Mouse (Mus musculus): ENCODE results near the gene Krt18. TPM values are rescaled to one million over a fixed set of nuclear protein-coding genes. Genes with fewer than 3 reads are reported as not detected.

Krt18 gene
- polyA plus RNA-seq, 1 experiment from 2014 or later, result 210 TPM

GRCm38 (mm10) chr15:102005290-102005689, 22.7 kb upstream of the Krt18 start:
- Histone ChIP-seq H3K9ac (ENCODE audit: low read length) (no peak overlapping the region), H3K27ac (ENCODE audit: low read depth) (no peak overlapping the region), H3K9me3 (ENCODE audit: control insufficient read depth, low read length) (no peaks in the 10 kb centered on the region), H3K4me2 (ENCODE audit: low read length) (no peak overlapping the region), H3K27me3 (replicated peaks; ENCODE audit: control insufficient read depth, insufficient read depth, low read length) (peaks cover 7% of the 10 kb centered on the region; the same call in 1 of the 2 replicates), H3K4me1 (replicated peaks; ENCODE audit: control insufficient read depth, insufficient read depth, low read length) (peaks cover 22% of the 10 kb centered on the region), H3K4me3 (ENCODE audit: low read depth, low read length) (no peak overlapping the region), H3K36me3 (ENCODE audit: control insufficient read depth, insufficient read depth, low read length) (no peaks in the 10 kb centered on the region)
- DNase-seq (ENCODE audit: low spot score), result no peak
- no peak for ATAC-seq (replicated peaks; ENCODE audit: low FRiP score, low TSS enrichment, low read depth)
- WGBS, result 60% methylated on average over 4 of the region's 4 CpGs

- Histone ChIP-seq H3K9me3 (ENCODE audit: control insufficient read depth, low read length) (no peaks in the 10 kb centered on the region), H3K27me3 (replicated peaks; ENCODE audit: control insufficient read depth, insufficient read depth, low read length) (peaks cover 7% of the 10 kb centered on the region; the same call in 1 of the 2 replicates), H3K27ac (ENCODE audit: low read depth) (peak overlapping the region; percentile 4; the same call in 1 of the 2 replicates), H3K9ac (ENCODE audit: low read length) (no peak overlapping the region), H3K4me2 (ENCODE audit: low read length) (no peak overlapping the region; the same call in 1 of the 2 replicates), H3K36me3 (ENCODE audit: control insufficient read depth, insufficient read depth, low read length) (no peaks in the 10 kb centered on the region), H3K4me1 (replicated peaks; ENCODE audit: control insufficient read depth, insufficient read depth, low read length) (peaks cover 27% of the 10 kb centered on the region), H3K4me3 (ENCODE audit: low read depth, low read length) (no peak overlapping the region)
- ATAC-seq (replicated peaks; ENCODE audit: low FRiP score, low TSS enrichment, low read depth), result 0 out of 2 replicates have a peak, but pooled peaks have one; percentile 3
- 27% methylated on average over 11 of the region's 11 CpGs for WGBS
- peak; percentile 60 for DNase-seq (ENCODE audit: low spot score)
Observed at GRCm38 (mm10) chr15:102006317-102006716, 21.7 kb upstream of the Krt18 start.

- H3K4me3 ChIP-seq (ENCODE audit: low read depth, low read length), result no peak overlapping the region
- 52% methylated on average over 12 of the region's 12 CpGs for WGBS
- H3K27ac ChIP-seq (ENCODE audit: low read depth), result no peak overlapping the region
- no peaks in the 10 kb centered on the region for H3K9me3 ChIP-seq (ENCODE audit: control insufficient read depth, low read length)
- peaks cover 27% of the 10 kb centered on the region for H3K4me1 ChIP-seq (replicated peaks; ENCODE audit: control insufficient read depth, insufficient read depth, low read length)
- peaks cover 7% of the 10 kb centered on the region; the same call in 1 of the 2 replicates for H3K27me3 ChIP-seq (replicated peaks; ENCODE audit: control insufficient read depth, insufficient read depth, low read length)
- H3K9ac ChIP-seq (ENCODE audit: low read length), result no peak overlapping the region
- H3K4me2 ChIP-seq (ENCODE audit: low read length), result no peak overlapping the region
- H3K36me3 ChIP-seq (ENCODE audit: control insufficient read depth, insufficient read depth, low read length), result no peaks in the 10 kb centered on the region
- no peak for ATAC-seq (replicated peaks; ENCODE audit: low FRiP score, low TSS enrichment, low read depth)
- DNase-seq (ENCODE audit: low spot score), result no peak
Observed at GRCm38 (mm10) chr15:102007097-102008069, 20.6 kb upstream of the Krt18 start.

- Histone ChIP-seq H3K27ac (ENCODE audit: low read depth) (no peak overlapping the region), H3K4me2 (ENCODE audit: low read length) (no peak overlapping the region), H3K4me3 (ENCODE audit: low read depth, low read length) (no peak overlapping the region), H3K4me1 (replicated peaks; ENCODE audit: control insufficient read depth, insufficient read depth, low read length) (peaks cover 31% of the 10 kb centered on the region), H3K9me3 (ENCODE audit: control insufficient read depth, low read length) (no peaks in the 10 kb centered on the region), H3K36me3 (ENCODE audit: control insufficient read depth, insufficient read depth, low read length) (no peaks in the 10 kb centered on the region), H3K27me3 (replicated peaks; ENCODE audit: control insufficient read depth, insufficient read depth, low read length) (no peaks in the 10 kb centered on the region), H3K9ac (ENCODE audit: low read length) (no peak overlapping the region)
- 53% methylated on average over 3 of the region's 3 CpGs for WGBS
- no peak for DNase-seq (ENCODE audit: low spot score)
- no peak for ATAC-seq (replicated peaks; ENCODE audit: low FRiP score, low TSS enrichment, low read depth)
Observed at GRCm38 (mm10) chr15:102010569-102011245, 17.3 kb upstream of the Krt18 start.

- Histone ChIP-seq H3K27ac (ENCODE audit: low read depth) (0 out of 2 replicates have a peak overlapping the region, but pooled peaks have one; percentile 2), H3K4me1 (replicated peaks; ENCODE audit: control insufficient read depth, insufficient read depth, low read length) (peaks cover 28% of the 10 kb centered on the region), H3K9me3 (ENCODE audit: control insufficient read depth, low read length) (no peaks in the 10 kb centered on the region)
Observed at GRCm38 (mm10) chr15:102012260-102012765, 15.7 kb upstream of the Krt18 start.

GRCm38 (mm10) chr15:102013651-102014050, 14.3 kb upstream of the Krt18 start:
- Histone ChIP-seq H3K27me3 (replicated peaks; ENCODE audit: control insufficient read depth, insufficient read depth, low read length) (no peaks in the 10 kb centered on the region), H3K4me2 (ENCODE audit: low read length) (no peak overlapping the region), H3K9me3 (ENCODE audit: control insufficient read depth, low read length) (no peaks in the 10 kb centered on the region), H3K4me3 (ENCODE audit: low read depth, low read length) (no peak overlapping the region), H3K4me1 (replicated peaks; ENCODE audit: control insufficient read depth, insufficient read depth, low read length) (peaks cover 22% of the 10 kb centered on the region), H3K36me3 (ENCODE audit: control insufficient read depth, insufficient read depth, low read length) (no peaks in the 10 kb centered on the region), H3K27ac (ENCODE audit: low read depth) (peak overlapping the region; percentile 68), H3K9ac (ENCODE audit: low read length) (no peak overlapping the region)
- ATAC-seq (replicated peaks; ENCODE audit: low FRiP score, low TSS enrichment, low read depth) (peak; percentile 21; the same call in 1 of the 2 replicates), DNase-seq (ENCODE audit: low spot score) (no peak)
- 23% methylated on average over 3 of the region's 3 CpGs for WGBS

More at GRCm38 (mm10) chr15:102012260-102012765, 15.7 kb upstream of the Krt18 start:
- Histone ChIP-seq H3K27me3 (replicated peaks; ENCODE audit: control insufficient read depth, insufficient read depth, low read length) (no peaks in the 10 kb centered on the region), H3K9ac (ENCODE audit: low read length) (no peak overlapping the region), H3K4me2 (ENCODE audit: low read length) (no peak overlapping the region), H3K36me3 (ENCODE audit: control insufficient read depth, insufficient read depth, low read length) (no peaks in the 10 kb centered on the region), H3K4me3 (ENCODE audit: low read depth, low read length) (no peak overlapping the region)
- 58% methylated on average over 4 of the region's 4 CpGs for WGBS
- DNase-seq (ENCODE audit: low spot score) (no peak), ATAC-seq (replicated peaks; ENCODE audit: low FRiP score, low TSS enrichment, low read depth) (no peak)

- no peaks in the 10 kb centered on the region for H3K36me3 ChIP-seq (ENCODE audit: control insufficient read depth, insufficient read depth, low read length)
- ATAC-seq (replicated peaks; ENCODE audit: low FRiP score, low TSS enrichment, low read depth) (no peak), DNase-seq (ENCODE audit: low spot score) (no peak)
- H3K9me3 ChIP-seq (ENCODE audit: control insufficient read depth, low read length), result no peaks in the 10 kb centered on the region
- no peak overlapping the region for H3K9ac ChIP-seq (ENCODE audit: low read length)
- no peak overlapping the region for H3K4me3 ChIP-seq (ENCODE audit: low read depth, low read length)
- no peaks in the 10 kb centered on the region for H3K27me3 ChIP-seq (replicated peaks; ENCODE audit: control insufficient read depth, insufficient read depth, low read length)
- peaks cover 22% of the 10 kb centered on the region for H3K4me1 ChIP-seq (replicated peaks; ENCODE audit: control insufficient read depth, insufficient read depth, low read length)
- H3K27ac ChIP-seq (ENCODE audit: low read depth), result no peak overlapping the region
- WGBS, result 48% methylated on average over 2 of the region's 4 CpGs
- no peak overlapping the region for H3K4me2 ChIP-seq (ENCODE audit: low read length)
Observed at GRCm38 (mm10) chr15:102014848-102015247, 13.1 kb upstream of the Krt18 start.

- Histone ChIP-seq H3K9ac (ENCODE audit: low read length) (no peak overlapping the region), H3K4me2 (ENCODE audit: low read length) (0 out of 2 replicates have a peak overlapping the region, but pooled peaks have one; percentile 6), H3K27me3 (replicated peaks; ENCODE audit: control insufficient read depth, insufficient read depth, low read length) (no peaks in the 10 kb centered on the region), H3K9me3 (ENCODE audit: control insufficient read depth, low read length) (no peaks in the 10 kb centered on the region), H3K27ac (ENCODE audit: low read depth) (peak overlapping the region; percentile 92), H3K4me1 (replicated peaks; ENCODE audit: control insufficient read depth, insufficient read depth, low read length) (peaks cover 15% of the 10 kb centered on the region), H3K4me3 (ENCODE audit: low read depth, low read length) (no peak overlapping the region), H3K36me3 (ENCODE audit: control insufficient read depth, insufficient read depth, low read length) (no peaks in the 10 kb centered on the region)
- no peak for DNase-seq (ENCODE audit: low spot score)
- peak; percentile 88 for ATAC-seq (replicated peaks; ENCODE audit: low FRiP score, low TSS enrichment, low read depth)
- 15% methylated on average over 3 of the region's 3 CpGs for WGBS
Observed at GRCm38 (mm10) chr15:102016096-102016495, 11.9 kb upstream of the Krt18 start.
